Mouse (Mus musculus) thymus, adult 2 months (tissue): ENCODE measurements around the gene Tfdp2.

Source experiments
- CTCF ChIP-seq: fragments of 200-500 bp; IDR thresholded peaks from 2 replicates; pipeline ENCODE4 v1.5.1; 2012; ENCODE audit warnings: mild to moderate bottlenecking, control low read depth, low read length, moderate library complexity, borderline replicate concordance; ENCODE audit not compliant: control insufficient read depth, poor library complexity, insufficient read depth; ENCODE audit errors: extremely low read depth
- POLR2A ChIP-seq: fragments of 200-500 bp; IDR thresholded peaks from 2 replicates; pipeline ENCODE4 v1.6.1; 2012; ENCODE audit warnings: mild to moderate bottlenecking, low read length, control low read depth, moderate library complexity; ENCODE audit not compliant: control insufficient read depth, poor library complexity, insufficient read depth; ENCODE audit errors: extremely low read depth

- TF ChIP-seq CTCF (no peak), POLR2A (no peak)
These were observed 58.7 kb downstream of the Tfdp2 start for GRCm38 (mm10) chr9:96254812-96255211.
